Comparison of ENCODE assay signal across 27 mouse cellular contexts in the genomic region with DNA sequence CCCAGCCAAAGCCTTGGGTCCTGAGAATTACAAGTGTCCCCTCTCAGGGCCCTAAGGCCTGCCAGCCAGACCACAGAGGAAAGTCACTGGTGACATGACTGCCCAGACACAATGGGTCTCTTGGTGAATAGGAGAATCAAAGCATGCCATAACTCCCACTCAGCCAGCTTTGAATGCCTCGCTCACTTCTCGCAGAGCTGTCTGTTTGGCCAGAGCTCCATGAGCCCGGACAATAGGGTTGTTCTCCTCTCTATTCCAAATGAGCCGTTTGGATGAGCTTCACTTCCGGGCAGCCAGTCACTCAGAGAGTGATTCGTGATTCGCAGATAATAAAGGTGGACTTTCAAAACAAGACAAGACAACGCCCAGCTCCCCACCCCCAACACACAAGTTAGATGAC. TPM values are rescaled to one million over a fixed set of nuclear protein-coding genes. Genes with fewer than 3 reads are reported as not detected.
DNase-seq lines count a peak whose midpoint lies in the region; ATAC-seq lines count a peak whose summit lies in the region.
"Had no signal": no experiment of that assay in that cellular context is flagged by ENCODE, and none has a peak within 500 bp of the region (broad histone marks: within the 10 kb centered on the region; RNA-seq: fewer than 3 reads in every experiment).

No protein-coding gene starts in this region.

- H3K9ac ChIP-seq in hindbrain, embryonic 11.5 days (ENCODE audit: low read depth, low read length): no peak overlapping the region
- no peak overlapping the region for H3K9ac ChIP-seq in hindbrain, embryonic 16.5 days (ENCODE audit: low read depth, low read length)
- H3K9ac ChIP-seq in neural tube, embryonic 15.5 days (replicated peaks): no peak overlapping the region
- H3K9ac ChIP-seq: embryonic facial prominence, embryonic 13.5 days; limb, embryonic 15.5 days; liver, embryonic 13.5 days; midbrain, embryonic 13.5 days; stomach, embryonic 15.5 days had no signal

- no peaks in the 10 kb centered on the region for H3K4me1 ChIP-seq in hindbrain, embryonic 11.5 days (replicated peaks; ENCODE audit: control insufficient read depth, insufficient read depth, low read length)
- no peaks in the 10 kb centered on the region for H3K4me1 ChIP-seq in hindbrain, embryonic 16.5 days (ENCODE audit: control insufficient read depth, insufficient read depth, low read depth, low read length)
- H3K4me1 ChIP-seq in neural tube, embryonic 15.5 days: no peaks in the 10 kb centered on the region
- H3K4me1 ChIP-seq: embryonic facial prominence, embryonic 13.5 days; limb, embryonic 15.5 days; liver, embryonic 13.5 days; megakaryocyte, embryonic 14.5 days; midbrain, embryonic 13.5 days had no signal

- no peak for ATAC-seq in hindbrain, embryonic 11.5 days (ENCODE audit: low FRiP score)
- ATAC-seq in hindbrain, embryonic 16.5 days: no peak
- ATAC-seq in neural tube, embryonic 15.5 days (ENCODE audit: low FRiP score): no peak
- ATAC-seq: lung, postnatal 0 days; midbrain, embryonic 13.5 days had no signal

- H3K4me3 ChIP-seq in hindbrain, embryonic 11.5 days (ENCODE audit: low read depth, low read length): no peak overlapping the region
- no peak overlapping the region for H3K4me3 ChIP-seq in hindbrain, embryonic 16.5 days (ENCODE audit: low read length)
- H3K4me3 ChIP-seq in neural tube, embryonic 15.5 days (replicated peaks): no peak overlapping the region
- H3K4me3 ChIP-seq: embryonic facial prominence, embryonic 13.5 days; limb, embryonic 15.5 days; liver, embryonic 13.5 days; megakaryocyte, embryonic 14.5 days; midbrain, embryonic 13.5 days; stomach, embryonic 15.5 days had no signal

- H3K36me3 ChIP-seq in hindbrain, embryonic 11.5 days (ENCODE audit: control insufficient read depth, insufficient read depth, low read length): no peaks in the 10 kb centered on the region
- peaks cover 15% of the 10 kb centered on the region for H3K36me3 ChIP-seq in hindbrain, embryonic 16.5 days (ENCODE audit: control insufficient read depth, insufficient read depth, low read length)
- H3K36me3 ChIP-seq in neural tube, embryonic 15.5 days: peaks cover 35% of the 10 kb centered on the region

- H3K4me2 ChIP-seq in hindbrain, embryonic 11.5 days (replicated peaks; ENCODE audit: low read depth, low read length): no peak overlapping the region
- H3K4me2 ChIP-seq in hindbrain, embryonic 16.5 days (ENCODE audit: low read length): no peak overlapping the region
- no peak overlapping the region for H3K4me2 ChIP-seq in neural tube, embryonic 15.5 days
- H3K4me2 ChIP-seq: embryonic facial prominence, embryonic 13.5 days; heart, embryonic 11.5 days; limb, embryonic 15.5 days; liver, embryonic 13.5 days; midbrain, embryonic 13.5 days; stomach, embryonic 15.5 days had no signal

- DNase-seq in embryo, embryonic 10 days (ENCODE audit: low spot score): peak; percentile 30
- DNase-seq in embryo, embryonic 11 days: no peak
- peak; percentile 34 for DNase-seq in hindbrain, embryonic 11.5 days (ENCODE audit: low spot score)
- DNase-seq in Muller cell, postnatal 12 days (ENCODE audit: inconsistent ontology term): peak; percentile 94
- peak; percentile 74 for DNase-seq in retina, postnatal 1 day
- DNase-seq: adrenal gland, postnatal 10 days; cerebellum, adult 11-12 months; cerebellum, adult 9-11 months; gastrocnemius, postnatal 25 days; heart, adult 18-20 months; heart, postnatal 36 days; kidney, adult 8-10 months; kidney, postnatal 4 days; liver, embryonic 13.5 days; lung, adult 18-20 months; lung, postnatal 4 days had no signal

- H3K27ac ChIP-seq in hindbrain, embryonic 11.5 days (ENCODE audit: low read depth, low read length): no peak overlapping the region
- no peak overlapping the region for H3K27ac ChIP-seq in hindbrain, embryonic 16.5 days (ENCODE audit: low read depth, low read length)
- H3K27ac ChIP-seq in neural tube, embryonic 15.5 days (replicated peaks): no peak overlapping the region
- H3K27ac ChIP-seq: embryonic facial prominence, embryonic 13.5 days; kidney, postnatal 0 days; limb, embryonic 15.5 days; liver, embryonic 13.5 days; midbrain, embryonic 13.5 days; stomach, embryonic 15.5 days had no signal

- 34% methylated on average over 8 of the region's 8 CpGs for WGBS in hindbrain, embryonic 11.5 days
- WGBS in hindbrain, embryonic 16.5 days: 18% methylated on average over 8 of the region's 8 CpGs
- 23% methylated on average over 8 of the region's 8 CpGs for WGBS in neural tube, embryonic 15.5 days

- H3K27me3 ChIP-seq in hindbrain, embryonic 11.5 days (ENCODE audit: control insufficient read depth, insufficient read depth, low read length): no peaks in the 10 kb centered on the region
- H3K27me3 ChIP-seq in hindbrain, embryonic 16.5 days (replicated peaks; ENCODE audit: control insufficient read depth, insufficient read depth, low read length): no peaks in the 10 kb centered on the region
- H3K27me3 ChIP-seq in neural tube, embryonic 15.5 days (replicated peaks): no peaks in the 10 kb centered on the region
- H3K27me3 ChIP-seq: CH12.LX; embryonic facial prominence, embryonic 13.5 days; limb, embryonic 15.5 days; liver, embryonic 13.5 days; megakaryocyte, embryonic 14.5 days; midbrain, embryonic 13.5 days; stomach, embryonic 15.5 days had no signal

- no peaks in the 10 kb centered on the region for H3K9me3 ChIP-seq in hindbrain, embryonic 11.5 days (ENCODE audit: control insufficient read depth, low read length)
- no peaks in the 10 kb centered on the region for H3K9me3 ChIP-seq in hindbrain, embryonic 16.5 days (ENCODE audit: control insufficient read depth, low read length)
- H3K9me3 ChIP-seq in neural tube, embryonic 15.5 days (replicated peaks): no peaks in the 10 kb centered on the region
- H3K9me3 ChIP-seq: embryonic facial prominence, embryonic 13.5 days; limb, embryonic 15.5 days; liver, embryonic 13.5 days; megakaryocyte, embryonic 14.5 days; midbrain, embryonic 13.5 days; stomach, embryonic 15.5 days had no signal

RNA-seq across cellular contexts. Expression of a gene that starts 34.9 kb away (rescaled TPM):
- polyA plus RNA-seq in hindbrain, embryonic 11.5 days (2014; fragmentation: Nextera tagmentation; extraction: Ambion mirVana): 12.2 and 13.5 TPM in 2 replicates
- 8.1 and 8.9 TPM in 2 replicates for polyA plus RNA-seq in hindbrain, embryonic 16.5 days (2015; fragmentation: Nextera tagmentation; extraction: Ambion mirVana)
- polyA plus RNA-seq in neural tube, embryonic 15.5 days (2015; fragmentation: Nextera tagmentation; extraction: Ambion mirVana): 8.0 and 12.7 TPM in 2 replicates
